Mouse (Mus musculus) liver, adult (tissue): ENCODE measurements at regions not wholly inside any gene's neighbourhood (a gene's known extent, or its start where the extent isn't known, plus 50 kb on each side); places are given as distances from the start of the nearest gene placed in this dataset.

Source experiments
- GATA4 ChIP-seq: IDR thresholded peaks from 2 replicates; pipeline ENCODE4 v1.6.1; 2014; ENCODE audit warnings: mild to moderate bottlenecking, low read length; ENCODE audit not compliant: insufficient replicate concordance

DNA sequence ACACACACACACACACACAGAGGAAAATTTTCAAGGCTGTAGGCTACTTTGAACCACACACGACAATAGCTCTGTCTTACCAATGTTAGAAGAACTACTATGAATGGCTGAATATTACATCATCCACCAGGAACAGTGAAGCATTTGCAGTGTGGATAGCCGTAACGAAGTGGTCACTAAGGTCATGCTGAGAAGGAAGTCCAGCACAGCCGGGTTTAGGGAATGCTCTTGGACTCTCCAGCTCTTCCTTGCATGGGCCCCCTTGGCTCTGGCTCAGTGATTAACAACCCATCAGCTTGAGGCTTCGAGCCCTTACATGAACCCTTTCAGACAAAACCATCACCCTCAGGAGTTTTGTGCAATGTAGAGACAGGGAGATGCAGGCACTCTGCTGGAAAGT lies 245.3 kb downstream of the Adamts20 start:
- TF ChIP-seq GATA4 = no peak

DNA sequence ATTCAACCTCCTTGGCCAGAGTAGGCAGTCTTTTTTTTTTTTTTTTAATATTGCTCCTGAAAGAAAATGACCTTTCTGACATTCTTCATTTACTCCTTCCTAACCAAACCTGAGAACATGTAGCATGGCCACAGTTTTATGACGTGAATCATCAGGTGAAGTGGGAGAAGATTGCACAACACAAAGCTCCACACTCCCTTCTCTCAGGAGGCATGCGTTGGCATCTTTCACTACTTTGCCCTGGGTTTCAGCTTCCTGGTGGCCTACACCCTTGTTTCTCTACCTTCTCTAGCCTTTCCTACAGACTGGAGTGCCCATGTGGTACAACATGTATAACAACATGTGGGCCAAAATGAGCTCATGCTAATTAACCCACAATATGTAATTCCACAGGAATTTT lies 248.5 kb downstream of the Adamts20 start:
- no peak for TF ChIP-seq GATA4

DNA sequence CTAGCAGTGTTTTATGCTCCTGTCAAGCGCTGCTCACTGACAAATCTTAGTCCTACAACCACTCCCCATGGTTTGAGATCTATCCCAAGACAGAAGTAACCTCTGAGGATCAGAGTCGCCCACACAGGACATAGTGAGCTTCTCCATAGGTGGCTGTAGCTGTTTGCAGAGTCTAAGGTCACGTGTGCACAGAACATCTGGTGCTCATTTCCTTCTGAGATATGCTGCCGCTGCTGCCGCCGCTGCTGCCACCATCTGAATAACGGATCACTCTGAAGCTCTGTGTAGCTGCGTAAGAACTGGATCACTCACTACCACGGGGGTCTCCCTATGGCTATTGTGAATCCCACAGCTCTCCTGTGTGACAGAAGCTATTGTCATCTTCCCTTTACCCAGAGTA lies 250.8 kb downstream of the Adamts20 start:
- TF ChIP-seq GATA4 = no peak

DNA sequence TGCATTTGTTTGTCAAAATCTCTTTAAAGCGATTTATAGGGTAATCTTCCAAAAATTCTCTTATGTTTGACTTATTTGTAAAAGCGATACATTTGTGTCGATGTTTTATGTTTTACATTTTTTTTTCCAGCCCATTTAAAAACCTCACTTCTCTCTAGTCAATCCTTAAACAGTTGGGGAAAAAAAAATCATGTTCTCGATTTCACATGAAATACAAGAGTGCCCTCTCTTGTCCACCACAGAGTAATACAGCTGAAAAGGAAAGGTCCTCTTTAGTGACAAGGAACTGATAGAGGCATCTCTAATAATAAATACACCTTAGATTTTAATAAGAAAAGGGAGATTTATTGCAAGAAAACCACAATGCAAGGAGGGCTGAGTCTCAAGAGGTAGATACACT lies 251.8 kb downstream of the Adamts20 start:
- no peak for TF ChIP-seq GATA4

DNA sequence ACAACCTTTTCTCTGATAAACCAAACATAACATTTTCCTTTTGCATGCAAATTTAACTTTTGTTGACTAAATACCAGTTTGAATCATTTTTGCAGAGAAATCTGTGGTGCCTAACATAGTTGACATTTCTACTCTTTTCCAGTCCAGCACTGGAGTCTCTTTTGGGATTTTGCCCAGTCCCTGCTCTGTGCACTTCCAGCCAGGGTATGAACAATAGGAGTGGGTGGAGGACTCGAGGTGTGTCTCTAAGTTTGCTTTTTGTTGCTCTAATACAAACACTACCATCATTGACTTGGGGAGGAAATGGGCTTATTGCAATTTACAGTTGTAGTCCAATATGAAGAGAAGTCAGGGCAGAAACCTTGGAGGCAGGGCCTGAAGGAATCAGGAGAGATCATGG lies 256.7 kb downstream of the Adamts20 start:
- no peak for TF ChIP-seq GATA4

DNA sequence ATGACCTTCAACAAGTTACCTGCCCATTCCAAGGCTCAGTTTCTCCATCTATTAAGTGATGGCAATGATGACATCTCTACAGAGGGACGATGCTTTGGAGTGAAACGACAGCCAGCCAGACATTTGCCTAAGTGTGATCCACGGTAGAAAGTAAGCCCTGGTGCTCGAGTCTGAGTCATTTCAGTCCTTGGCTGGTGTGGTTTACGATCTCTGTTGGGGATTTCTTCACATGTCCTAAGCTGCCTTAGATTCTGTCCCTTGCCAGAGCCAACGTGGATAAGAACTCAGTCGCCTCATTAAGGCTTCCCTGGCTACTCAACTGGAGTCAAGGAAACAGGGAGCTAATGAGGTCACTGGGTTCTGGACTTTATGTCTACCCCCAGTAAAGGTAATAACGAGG lies 258.8 kb downstream of the Adamts20 start:
- TF ChIP-seq GATA4 = no peak

DNA sequence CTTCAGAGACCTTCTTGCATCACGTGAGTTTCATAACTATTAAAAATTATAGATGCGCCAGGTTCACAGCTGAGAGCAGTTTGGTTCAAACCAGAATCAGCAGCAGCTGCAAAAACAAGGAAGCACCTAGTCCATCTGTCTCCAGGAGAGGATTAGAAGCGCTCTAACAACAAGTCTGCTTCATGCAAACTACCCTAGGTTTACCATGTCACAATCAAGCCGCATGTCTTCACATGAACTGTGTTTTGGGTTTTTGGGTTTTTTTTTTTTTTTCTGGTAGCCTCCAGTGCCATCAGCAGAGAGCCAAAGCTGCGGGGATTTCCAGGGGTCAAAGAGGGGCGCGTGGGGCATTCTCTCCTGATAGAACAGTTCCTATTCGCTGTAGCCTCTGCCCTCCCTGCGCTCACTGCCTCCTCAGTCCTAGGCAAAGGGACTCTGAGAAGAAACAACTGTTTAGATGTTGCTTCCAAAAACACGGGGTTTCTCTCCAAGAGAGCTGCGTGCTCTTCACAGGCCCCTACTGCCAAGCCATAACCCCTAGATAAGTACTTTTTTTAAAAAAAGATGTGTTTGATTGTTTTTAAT lies 259.8 kb downstream of the Adamts20 start:
- no peak for TF ChIP-seq GATA4

DNA sequence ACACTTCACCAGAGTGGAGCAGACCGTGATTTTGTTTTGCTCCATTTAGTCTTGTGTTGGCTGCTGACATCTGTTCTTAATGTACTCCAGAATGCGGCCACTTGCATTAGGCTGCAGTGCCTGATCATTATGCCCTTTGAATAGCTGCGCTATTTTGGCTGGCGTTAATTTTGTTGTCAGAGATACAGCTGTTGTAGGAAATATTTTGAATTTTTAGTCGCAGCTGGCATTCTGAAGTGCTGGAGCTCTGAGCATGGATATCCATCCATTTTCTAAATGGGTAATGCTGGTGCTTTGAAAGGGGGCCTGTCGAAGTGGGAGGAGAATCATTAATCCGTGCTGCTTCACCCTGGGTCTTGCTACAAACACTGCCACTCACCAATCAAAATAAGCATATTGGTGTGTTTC lies 275.1 kb downstream of the Adamts20 start:
- TF ChIP-seq GATA4 = no peak

DNA sequence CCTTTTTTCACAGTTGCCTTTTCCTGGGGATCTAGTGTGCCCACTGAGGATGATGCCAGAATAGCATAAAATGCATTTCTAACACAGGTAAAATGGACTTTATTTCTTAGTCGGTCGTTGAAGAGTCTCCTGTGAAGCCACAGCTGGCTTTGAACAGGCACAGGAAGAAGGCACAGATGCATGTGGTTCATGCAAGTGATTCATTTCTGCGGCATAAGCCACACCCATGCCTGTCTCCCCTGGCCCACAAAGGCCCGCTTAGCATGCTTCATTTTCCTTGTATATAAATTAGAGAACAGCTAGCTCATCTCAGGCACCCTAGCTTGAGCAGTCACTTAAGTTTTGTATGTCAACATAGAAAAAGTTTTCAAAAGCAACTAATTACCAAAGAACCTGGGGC lies 277.6 kb downstream of the Adamts20 start:
- TF ChIP-seq GATA4 = no peak

DNA sequence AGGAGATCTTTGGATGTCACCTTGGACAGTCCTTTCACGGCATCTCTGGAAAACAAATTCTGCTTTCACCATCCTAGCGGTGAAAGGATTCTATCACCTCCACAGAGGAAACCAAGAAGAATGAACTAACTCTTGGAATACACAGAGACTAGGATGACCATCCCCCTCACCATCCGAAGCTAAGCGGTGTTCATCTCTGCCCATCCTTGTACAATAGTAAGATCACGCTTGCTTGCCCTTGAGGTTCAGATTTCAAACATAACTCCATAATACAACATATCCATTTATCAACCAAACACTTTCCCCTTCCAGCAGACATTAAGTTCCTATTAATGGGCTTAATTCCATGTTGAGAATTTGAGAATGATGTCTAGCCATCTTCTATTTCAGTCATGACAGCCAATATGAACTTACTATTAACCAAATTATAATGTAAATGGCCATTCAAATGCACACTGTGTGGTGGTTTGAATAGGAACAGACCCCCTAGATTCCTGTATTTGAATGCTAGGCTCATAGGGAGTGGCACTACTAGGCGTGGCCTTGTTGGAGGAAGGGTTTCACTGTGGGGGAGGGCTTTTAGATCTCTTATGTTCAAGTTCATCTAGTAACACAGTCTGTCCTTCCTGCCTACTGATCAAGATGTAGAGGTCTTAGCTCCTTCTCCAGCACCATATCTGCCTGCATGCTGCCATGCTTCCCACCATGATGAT lies 281.4 kb downstream of the Adamts20 start:
- no peak for TF ChIP-seq GATA4

DNA sequence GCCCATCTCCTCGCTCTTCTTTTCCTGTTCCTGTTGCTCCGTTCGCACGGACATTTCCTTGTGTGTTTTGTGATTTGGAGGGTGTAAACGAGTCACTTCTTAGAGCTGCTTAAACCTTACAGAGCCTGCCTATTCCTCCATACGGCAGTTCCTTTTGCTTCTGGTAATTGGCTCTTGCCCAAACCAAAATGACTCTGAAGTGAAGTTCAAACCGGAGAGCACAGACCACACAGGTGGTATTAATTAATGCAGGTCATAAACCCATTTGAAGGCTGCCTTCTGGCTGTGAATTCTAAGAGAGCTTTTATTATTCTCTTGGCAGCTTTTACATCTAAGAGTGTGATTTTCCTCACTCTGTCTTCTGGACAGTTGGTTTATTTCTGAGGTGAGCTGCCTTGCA lies 291.1 kb downstream of the Adamts20 start:
- TF ChIP-seq GATA4 = no peak

DNA sequence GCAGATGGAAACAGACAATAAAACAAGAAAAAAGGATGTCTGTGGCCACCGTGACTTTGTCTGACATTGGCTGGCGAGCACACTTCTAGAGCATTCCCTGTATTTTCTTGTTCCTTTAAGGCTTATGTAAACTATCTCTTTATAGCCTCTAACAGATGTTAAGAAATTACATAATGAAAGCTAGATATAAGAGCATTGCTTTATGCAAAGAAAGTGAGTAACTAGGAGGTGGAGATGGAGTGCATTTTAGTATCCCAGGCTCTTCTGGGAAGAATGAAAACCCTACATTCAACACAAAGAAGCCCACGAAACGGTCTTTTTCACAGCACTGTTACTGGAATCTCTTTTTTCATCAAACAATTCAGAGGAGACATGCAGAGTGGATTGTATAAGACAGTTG lies 304.4 kb downstream of the Adamts20 start:
- no peak for TF ChIP-seq GATA4

DNA sequence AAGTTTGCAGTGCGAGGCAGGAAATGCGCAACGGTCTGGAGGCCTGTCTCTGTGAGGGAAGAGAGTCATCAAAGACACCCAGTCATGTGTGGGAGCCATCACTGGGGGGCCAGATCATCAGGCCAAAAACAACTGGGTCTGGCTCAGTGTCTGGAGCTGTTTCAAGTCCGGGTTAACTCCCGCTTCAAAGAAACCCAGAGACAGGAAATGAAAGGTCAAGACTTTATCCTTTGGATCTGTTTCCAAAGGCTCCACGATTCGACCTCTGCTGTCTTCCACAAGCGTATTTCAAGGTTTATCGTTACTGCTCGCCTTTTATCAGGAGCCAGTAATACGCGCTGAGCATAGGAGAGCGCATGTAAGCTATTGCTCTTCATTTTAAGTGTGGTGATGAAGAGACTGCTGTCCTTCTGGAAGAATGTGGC lies 325.7 kb downstream of the Adamts20 start:
- TF ChIP-seq GATA4 = no peak

DNA sequence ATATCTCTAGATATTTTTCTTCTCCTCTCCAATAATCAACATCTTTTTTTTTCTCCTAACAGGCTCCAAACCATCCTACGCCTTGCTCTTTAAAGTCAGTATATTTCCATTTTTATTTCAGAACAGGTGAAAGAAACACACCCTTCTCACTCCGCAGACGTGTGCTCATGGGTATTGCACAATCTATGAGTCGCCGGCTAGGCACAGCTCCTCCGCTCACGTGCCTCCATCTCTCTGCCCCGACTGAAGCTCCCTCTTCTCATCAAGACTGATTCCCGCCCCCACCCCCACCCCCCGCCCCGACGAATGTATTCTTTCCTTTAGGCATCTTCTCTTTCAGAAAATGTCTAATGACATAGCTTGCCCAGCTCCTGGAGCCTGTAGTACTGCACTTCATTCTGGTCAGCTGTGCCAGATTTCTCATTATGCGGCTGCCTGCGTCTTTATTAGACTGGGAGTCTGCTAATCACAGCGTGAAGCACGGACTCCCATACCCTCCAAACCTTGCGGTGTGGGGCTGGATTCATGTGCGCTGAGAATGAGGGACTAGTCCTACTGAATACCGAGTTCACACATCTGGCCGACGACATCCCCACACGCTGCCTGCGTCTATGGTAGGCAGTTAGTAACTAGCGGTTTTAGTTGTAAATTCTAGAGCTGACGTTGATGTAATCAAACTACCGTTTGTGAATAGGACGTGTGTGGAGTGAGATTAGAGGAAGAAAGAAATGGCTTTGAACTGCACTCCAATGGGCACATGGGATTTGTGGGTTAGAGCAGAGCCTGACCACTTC lies 327.9 kb downstream of the Adamts20 start:
- TF ChIP-seq GATA4 = no peak

DNA sequence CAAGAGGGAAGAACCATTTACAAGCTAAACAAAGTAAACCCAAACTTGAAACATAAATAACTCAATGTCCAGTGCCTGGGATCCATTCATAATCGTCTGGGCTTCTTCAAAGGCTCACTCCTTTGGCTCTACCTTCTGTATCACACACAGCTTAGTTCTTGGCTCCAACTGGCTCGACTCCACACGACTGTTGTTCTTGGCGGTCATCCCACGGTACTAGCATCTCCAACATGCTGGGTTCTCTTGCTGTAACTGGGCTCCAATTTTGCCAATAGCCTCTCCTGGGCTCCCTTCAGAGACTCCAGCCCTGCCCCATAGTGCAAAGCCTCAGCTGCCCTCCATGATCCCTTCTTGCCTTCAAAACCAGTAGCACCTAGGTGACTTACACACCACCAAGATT lies 352.4 kb downstream of the Adamts20 start:
- no peak for TF ChIP-seq GATA4

DNA sequence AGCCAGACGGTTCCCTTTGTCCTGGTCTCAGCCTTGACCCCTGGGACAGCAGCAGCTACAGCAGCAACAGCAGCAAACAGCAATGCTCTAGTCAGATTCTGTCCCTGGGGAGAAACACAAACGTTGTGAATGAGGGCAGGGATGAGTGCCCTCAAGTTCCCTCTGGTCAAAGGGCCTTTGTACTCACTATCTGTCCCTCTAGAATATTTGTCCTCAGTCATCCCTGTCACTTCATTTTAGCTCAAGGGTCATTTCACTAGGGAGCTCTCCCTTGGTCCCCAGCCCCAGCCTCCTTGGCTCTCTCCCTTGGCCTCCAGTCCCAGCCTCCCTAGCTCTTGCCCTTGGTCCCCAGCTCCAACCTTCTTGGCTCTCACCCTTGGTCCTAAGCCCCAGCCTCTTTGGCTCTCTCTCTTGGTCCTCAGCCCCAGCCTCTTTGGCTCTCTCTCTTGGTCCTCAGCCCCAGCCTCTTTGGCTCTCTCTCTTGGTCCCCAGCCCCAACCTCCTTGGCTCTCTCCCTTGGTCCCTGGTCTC lies 358.0 kb downstream of the Adamts20 start:
- no peak for TF ChIP-seq GATA4
